Mouse (Mus musculus) ovary, adult 10 weeks (tissue): ENCODE results near the gene Atp8b3. TPM values are rescaled to one million over a fixed set of nuclear protein-coding genes. Genes with fewer than 3 reads are reported as not detected.

ENCODE experiments used
- polyA plus RNA-seq: library from polyadenylated mRNA; stranded (reverse); fragments of 350-450 nt; fragmentation: Illumina TruSeq; extraction: RNeasy Lipid Tissue Mini Kit (QIAGEN cat#74804); gene quantifications from one replicate; pipeline ENCODE4 v1.2.3, GENCODE M21; 2014

The Atp8b3 gene
- polyA plus RNA-seq = not detected

GRCm38 (mm10) chr10:80538710-80539394, at the start of gene Atp8b3:
Gene Atp8b3 (minus strand): TSS chr10:80539124.

GRCm38 (mm10) chr10:80577195-80578130, 38.5 kb upstream of the Atp8b3 start, which contains the start of gene Klf16:
Gene Klf16 (minus strand): TSS chr10:80577321.

GRCm38 (mm10) chr10:80561116-80561944, 22.4 kb upstream of the Atp8b3 start, which contains the start of gene Rexo1:
Gene Rexo1 (minus strand): TSS chr10:80561560.

GRCm38 (mm10) chr10:80494732-80495131, 44.2 kb downstream of the Atp8b3 start, which contains the start of gene Onecut3:
Gene Onecut3 (plus strand): TSS chr10:80494835.

Other genes with a start within 250 kb of the Atp8b3 start
- not detected for gene Rps15, start 246.7 kb downstream of the Atp8b3 start, polyA plus RNA-seq
- not detected for gene Apc2, start 243.1 kb downstream of the Atp8b3 start, polyA plus RNA-seq
- gene 2310011J03Rik, start 218.6 kb downstream of the Atp8b3 start, polyA plus RNA-seq = 1.1 TPM
- gene Pcsk4, start 209.6 kb downstream of the Atp8b3 start, polyA plus RNA-seq = not detected
- gene Reep6, start 209.2 kb downstream of the Atp8b3 start, polyA plus RNA-seq = not detected
- gene Adamtsl5, start 190.7 kb downstream of the Atp8b3 start, polyA plus RNA-seq = not detected
- not detected for gene Plk5, start 182.7 kb downstream of the Atp8b3 start, polyA plus RNA-seq
- gene Mex3d, start 151.5 kb downstream of the Atp8b3 start, polyA plus RNA-seq = 29.8 TPM
- gene Mbd3, start 139.6 kb downstream of the Atp8b3 start, polyA plus RNA-seq = not detected
- gene Uqcr11, start 132.3 kb downstream of the Atp8b3 start, polyA plus RNA-seq = not detected
- gene Tcf3, start 105.5 kb downstream of the Atp8b3 start, polyA plus RNA-seq = 6.6 TPM
- not detected for gene Onecut3, start 44.3 kb downstream of the Atp8b3 start, polyA plus RNA-seq
- gene Rexo1, start 22.4 kb upstream of the Atp8b3 start, polyA plus RNA-seq = 0.77 TPM
- gene Klf16, start 38.2 kb upstream of the Atp8b3 start, polyA plus RNA-seq = 3.8 TPM
- gene Abhd17a, start 51.2 kb upstream of the Atp8b3 start, polyA plus RNA-seq = not detected
- not detected for gene Scamp4, start 63.7 kb upstream of the Atp8b3 start, polyA plus RNA-seq
- gene Adat3, start 63.8 kb upstream of the Atp8b3 start, polyA plus RNA-seq = not detected
- not detected for gene Gm49322, start 66.9 kb upstream of the Atp8b3 start, polyA plus RNA-seq
- 0.77 TPM for gene Csnk1g2, start 83.7 kb upstream of the Atp8b3 start, polyA plus RNA-seq
- gene Btbd2, start 117.9 kb upstream of the Atp8b3 start, polyA plus RNA-seq = 0.51 TPM
- 1.5 TPM for gene Mknk2, start 139.0 kb upstream of the Atp8b3 start, polyA plus RNA-seq
- gene Mob3a, start 162.9 kb upstream of the Atp8b3 start, polyA plus RNA-seq = 3.1 TPM
- 0.46 TPM for gene Izumo4, start 163.1 kb upstream of the Atp8b3 start, polyA plus RNA-seq
- 8.9 TPM for gene Ap3d1, start 203.1 kb upstream of the Atp8b3 start, polyA plus RNA-seq
- 3.4 TPM for gene Dot1l, start 216.1 kb upstream of the Atp8b3 start, polyA plus RNA-seq